In genomic region chr9:92275486-92276207, GRCm38 (mm10) we compare ENCODE assay signal across 9 mouse cellular contexts. TPM values are rescaled to one million over a fixed set of nuclear protein-coding genes. Genes with fewer than 3 reads are reported as not detected.
A peak's percentile ranks its signal among the peaks of the same experiment; 100 is the strongest.
DNase-seq lines count a peak whose midpoint lies in the region; ATAC-seq lines count a peak whose summit lies in the region.
"Had no signal": no experiment of that assay in that cellular context is flagged by ENCODE, and none has a peak within 500 bp of the region (broad histone marks: within the 10 kb centered on the region; RNA-seq: fewer than 3 reads in every experiment).

Plscr2 (plus strand) TSS chr9:92275602.

- H3K36me3 ChIP-seq in embryonic facial prominence, embryonic 13.5 days = peaks cover 3% of the 10 kb centered on the region
- peaks cover 21% of the 10 kb centered on the region for H3K36me3 ChIP-seq in hindbrain, embryonic 10.5 days
- H3K36me3 ChIP-seq in midbrain, embryonic 15.5 days (replicated peaks) = no peaks in the 10 kb centered on the region

- H3K27ac ChIP-seq in embryonic facial prominence, embryonic 13.5 days = 0 out of 2 replicates have a peak within 1 kb of the TSS, but pooled peaks have one; percentile 22
- H3K27ac ChIP-seq in hindbrain, embryonic 10.5 days = no peak within 1 kb of the TSS
- H3K27ac ChIP-seq in midbrain, embryonic 15.5 days = no peak within 1 kb of the TSS

- H3K9ac ChIP-seq in embryonic facial prominence, embryonic 13.5 days = no peak within 1 kb of the TSS
- no peak within 1 kb of the TSS for H3K9ac ChIP-seq in midbrain, embryonic 15.5 days

- DNase-seq in layer of hippocampus, adult 11-12 months (ENCODE audit: low spot score) = peak; percentile 6
- no peak for DNase-seq in layer of hippocampus, postnatal 36 days
- peak; percentile 82 to 94 for DNase-seq in kidney, adult 8-10 months
- peak; percentile 9 for DNase-seq in mesoderm, embryonic 11.5 days (ENCODE audit: low read depth, low spot score)
- DNase-seq in hindbrain, embryonic 10.5 days (ENCODE audit: low spot score) = no peak
- DNase-seq in layer of hippocampus, adult 9-11 months = no peak

- peaks cover 10% of the 10 kb centered on the region; the same call in 1 of the 2 replicates for H3K4me1 ChIP-seq in embryonic facial prominence, embryonic 13.5 days
- H3K4me1 ChIP-seq in hindbrain, embryonic 10.5 days (replicated peaks) = peaks cover 11% of the 10 kb centered on the region; the same call in 1 of the 2 replicates
- H3K4me1 ChIP-seq in midbrain, embryonic 15.5 days = no peaks in the 10 kb centered on the region

- no peak within 1 kb of the TSS for H3K4me3 ChIP-seq in embryonic facial prominence, embryonic 13.5 days
- H3K4me3 ChIP-seq in hindbrain, embryonic 10.5 days = no peak within 1 kb of the TSS
- H3K4me3 ChIP-seq in midbrain, embryonic 15.5 days = no peak within 1 kb of the TSS

- H3K27me3 ChIP-seq in embryonic facial prominence, embryonic 13.5 days = no peaks in the 10 kb centered on the region
- no peaks in the 10 kb centered on the region for H3K27me3 ChIP-seq in hindbrain, embryonic 10.5 days (ENCODE audit: insufficient read depth, poor library complexity, severe bottlenecking)
- H3K27me3 ChIP-seq in midbrain, embryonic 15.5 days (replicated peaks) = no peaks in the 10 kb centered on the region

- ATAC-seq in embryonic facial prominence, embryonic 13.5 days (ENCODE audit: insufficient number of reproducible peaks, insufficient read depth, low FRiP score, low TSS enrichment, low read depth) = peak; percentile 48; the same call in 1 of the 2 replicates
- ATAC-seq in midbrain, embryonic 15.5 days (replicated peaks) = no peak

- H3K9me3 ChIP-seq in embryonic facial prominence, embryonic 13.5 days = no peaks in the 10 kb centered on the region
- H3K9me3 ChIP-seq in hindbrain, embryonic 10.5 days = no peaks in the 10 kb centered on the region
- H3K9me3 ChIP-seq in midbrain, embryonic 15.5 days = no peaks in the 10 kb centered on the region
- H3K9me3 ChIP-seq: G1E had no signal

- 59% methylated on average over 9 of the region's 9 CpGs for WGBS in embryonic facial prominence, embryonic 13.5 days
- WGBS in hindbrain, embryonic 10.5 days = 76% methylated on average over 9 of the region's 9 CpGs
- WGBS in midbrain, embryonic 15.5 days = 76% methylated on average over 9 of the region's 9 CpGs

- H3K4me2 ChIP-seq in embryonic facial prominence, embryonic 13.5 days = 0 out of 2 replicates have a peak within 1 kb of the TSS, but pooled peaks have one; percentile 5
- no peak within 1 kb of the TSS for H3K4me2 ChIP-seq in midbrain, embryonic 15.5 days

RNA-seq across cellular contexts. Expression of gene Plscr2, which starts in this region (rescaled TPM):
- 1 to 10 TPM; 2.2 to 3.3 TPM for total RNA-seq in layer of hippocampus, postnatal 36 days (2021)
- 1.2 and 1.3 TPM in 2 replicates for polyA plus RNA-seq in embryonic facial prominence, embryonic 13.5 days (2015; fragmentation: Nextera tagmentation; extraction: Ambion mirVana)
- 0.17 and 0.77 TPM in 2 replicates for polyA plus RNA-seq in hindbrain, embryonic 10.5 days (2016; fragmentation: Nextera tagmentation; extraction: Ambion mirVana)
- polyA plus RNA-seq in midbrain, embryonic 15.5 days (2015; fragmentation: Nextera tagmentation; extraction: Ambion mirVana) = 1.5 and 1.9 TPM in 2 replicates

Comparison
In these comparisons a context has a peak if more than half of its experiments do, and no peak if none do; other contexts are left out.
1. DNase-seq: peak in layer of hippocampus, adult 11-12 months (single experiment), kidney, adult 8-10 months (2 of 2) and mesoderm, embryonic 11.5 days (single experiment); none in layer of hippocampus, postnatal 36 days (0 of 2), hindbrain, embryonic 10.5 days (single experiment) and layer of hippocampus, adult 9-11 months (single experiment).